Mouse (Mus musculus) MEL (cell line): ENCODE measurements at regions not wholly inside any gene's neighbourhood (a gene's known extent, or its start where the extent isn't known, plus 50 kb on each side); places are given as distances from the start of the nearest gene placed in this dataset.

ENCODE experiments used
- CTCF ChIP-seq, 3 experiments: IDR thresholded peaks in 2 of 3; conservative IDR thresholded peaks in 1 of 3; 2 replicates each; pipeline ENCODE4 v1.5.1; 2011 to 2012; ENCODE audit warnings: low read length in 3 of 3, low read depth in 2 of 3, mild to moderate bottlenecking in 2 of 3, improper control_type of control experiment in 1 of 3, inconsistent platforms in 1 of 3, mixed read lengths in 1 of 3, moderate library complexity in 1 of 3; ENCODE audit not compliant: control insufficient read depth in 1 of 3, insufficient read depth in 1 of 3, poor library complexity in 1 of 3, severe bottlenecking in 1 of 3
- ELF1 ChIP-seq: IDR thresholded peaks from 2 replicates; pipeline ENCODE4 v1.6.1; 2014; ENCODE audit warnings: low read depth, mild to moderate bottlenecking, inconsistent platforms, low read length, improper control_type of control experiment, moderate library complexity
- EP300 ChIP-seq, 2 experiments: IDR thresholded peaks; 2 replicates each; pipeline ENCODE4 v1.6.1; 2011; ENCODE audit warnings: improper control_type of control experiment in 2 of 2, low read length in 2 of 2, low read depth in 1 of 2, mild to moderate bottlenecking in 1 of 2
- GABPA ChIP-seq: IDR thresholded peaks from 2 replicates; pipeline ENCODE4 v1.6.1; 2012; ENCODE audit warnings: low read depth, mild to moderate bottlenecking, inconsistent platforms, low read length, improper control_type of control experiment, moderate library complexity
- GATA1 ChIP-seq: IDR thresholded peaks from 2 replicates; pipeline ENCODE4 v1.6.1; 2011; ENCODE audit warnings: low read depth, low read length, improper control_type of control experiment
- HCFC1 ChIP-seq: IDR thresholded peaks from 2 replicates; pipeline ENCODE4 v1.6.1; 2012; ENCODE audit warnings: low read depth, mild to moderate bottlenecking, inconsistent platforms, low read length, improper control_type of control experiment, moderate library complexity
- KAT2A ChIP-seq: conservative IDR thresholded peaks from 2 replicates; pipeline ENCODE4 v1.6.1; 2012; ENCODE audit warnings: low read depth, low read length, improper control_type of control experiment, inconsistent platforms
- POLR2A ChIP-seq, 2 experiments: IDR thresholded peaks; 2 replicates each; pipeline ENCODE4 v1.6.1; 2011 to 2012; ENCODE audit warnings: low read length in 2 of 2, mild to moderate bottlenecking in 2 of 2, control low read depth in 1 of 2, improper control_type of control experiment in 1 of 2, low read depth in 1 of 2, moderate library complexity in 1 of 2; ENCODE audit not compliant: control insufficient read depth in 1 of 2, insufficient read depth in 1 of 2, poor library complexity in 1 of 2
- POLR2AphosphoS2 ChIP-seq: IDR thresholded peaks from 2 replicates; pipeline ENCODE4 v1.6.1; 2011; ENCODE audit warnings: low read length, improper control_type of control experiment
- RCOR1 ChIP-seq: IDR thresholded peaks from 2 replicates; pipeline ENCODE4 v1.6.1; 2012; ENCODE audit warnings: low read depth, mild to moderate bottlenecking, inconsistent platforms, low read length, improper control_type of control experiment
- TBP ChIP-seq: IDR thresholded peaks from 2 replicates; pipeline ENCODE4 v1.8.0; 2011; ENCODE audit warnings: low read depth, low read length, improper control_type of control experiment
- USF1 ChIP-seq: IDR thresholded peaks from 2 replicates; pipeline ENCODE4 v1.6.1; 2014; ENCODE audit warnings: low read depth, mild to moderate bottlenecking, inconsistent platforms, low read length, improper control_type of control experiment, moderate library complexity
- USF2 ChIP-seq, 2 experiments: IDR thresholded peaks; 2 replicates each; pipeline ENCODE4 v1.6.1; 2011 to 2012; ENCODE audit warnings: improper control_type of control experiment in 2 of 2, low read length in 2 of 2, borderline replicate concordance in 1 of 2, inconsistent platforms in 1 of 2, low read depth in 1 of 2, mild to moderate bottlenecking in 1 of 2; ENCODE audit not compliant: insufficient read depth in 1 of 2

- no peak for TF ChIP-seq ELF1
- TF ChIP-seq RCOR1 = no peak
- no peak for TF ChIP-seq EP300 (IDR thresholded peaks at IDR 0.05; ENCODE audit: low read depth in 1 of 2, low read length in 2 of 2)
- peak; percentile 18 to 43 (median 35); a peak in 4 of 6 replicates for TF ChIP-seq CTCF (IDR thresholded peaks at IDR 0.05 in 2 of 3, conservative IDR thresholded peaks at IDR 0.05 in 1 of 3; ENCODE audit: control insufficient read depth in 1 of 3, insufficient read depth in 1 of 3, low read depth in 2 of 3, low read length in 3 of 3, poor library complexity in 1 of 3, severe bottlenecking in 1 of 3)
- no peak for TF ChIP-seq KAT2A
- TF ChIP-seq GABPA = no peak
- no peak for TF ChIP-seq TBP
- no peak for TF ChIP-seq USF2 (IDR thresholded peaks at IDR 0.05; ENCODE audit: borderline replicate concordance in 1 of 2, insufficient read depth in 1 of 2, low read depth in 1 of 2, low read length in 2 of 2)
- TF ChIP-seq USF1 = no peak
- TF ChIP-seq POLR2A (IDR thresholded peaks at IDR 0.05; ENCODE audit: control insufficient read depth in 1 of 2, insufficient read depth in 1 of 2, low read depth in 1 of 2, low read length in 2 of 2, poor library complexity in 1 of 2) = no peak
- TF ChIP-seq HCFC1 = no peak
- no peak for TF ChIP-seq GATA1
- no peak for TF ChIP-seq POLR2AphosphoS2
Measured at GRCm38 (mm10) chr11:63264432-63265061, 135.8 kb downstream of the Pmp22 start.
